In the genomic region with DNA sequence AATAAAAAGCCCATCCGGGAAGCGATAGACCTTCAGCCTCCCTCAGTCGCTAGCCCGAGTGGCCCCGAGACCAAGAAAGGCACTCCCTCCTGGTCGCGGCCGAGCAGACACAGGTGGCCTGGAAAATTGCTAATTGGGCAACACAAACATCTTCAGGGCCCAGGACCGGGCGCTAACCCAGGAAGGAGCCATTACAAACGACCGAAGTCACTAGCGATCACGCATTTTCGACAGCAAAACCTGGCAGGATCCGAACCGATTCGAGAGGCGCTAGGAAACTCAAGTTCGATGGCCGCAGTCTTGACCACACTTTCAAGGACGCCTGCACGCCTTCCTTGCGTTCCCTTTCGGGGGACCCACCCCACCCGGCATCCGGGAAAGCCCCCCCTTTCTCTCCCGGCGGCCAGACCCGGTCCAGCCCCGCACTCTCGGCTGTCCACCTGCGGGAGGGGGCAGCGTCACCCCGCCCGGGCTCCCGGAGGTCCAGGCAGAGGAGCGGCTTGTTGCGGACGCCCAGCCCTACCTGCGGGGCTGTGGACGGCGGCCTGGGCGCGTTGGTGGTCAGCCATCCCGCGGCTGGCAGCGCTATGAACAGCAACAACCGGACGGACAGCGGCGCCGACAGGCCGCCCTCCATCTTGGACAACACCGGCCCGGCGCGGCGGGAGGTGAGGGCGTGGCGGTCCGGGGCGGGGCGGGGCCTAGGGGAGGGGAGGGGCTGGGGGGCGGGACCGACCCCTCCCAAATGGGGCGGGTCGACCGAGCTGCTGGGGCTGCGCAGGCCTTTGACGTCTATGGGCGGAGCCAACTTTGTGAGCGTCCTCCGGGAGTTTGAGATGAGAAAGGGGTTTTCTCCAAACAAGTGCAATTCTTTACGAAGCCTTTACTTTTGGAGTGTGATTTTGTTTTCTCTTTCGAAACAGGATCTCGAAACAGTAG, we compare ENCODE assay signal across 8 mouse cellular contexts. TPM values are rescaled to one million over a fixed set of nuclear protein-coding genes. Genes with fewer than 3 reads are reported as not detected.
DNase-seq lines count a peak whose midpoint lies in the region; ATAC-seq lines count a peak whose summit lies in the region.

No protein-coding gene starts in this region.

- peak overlapping the region; percentile 62 for H3K27ac ChIP-seq in embryonic facial prominence, embryonic 13.5 days
- peak overlapping the region; percentile 78 for H3K27ac ChIP-seq in limb, embryonic 12.5 days
- H3K27ac ChIP-seq in midbrain, embryonic 14.5 days (replicated peaks; ENCODE audit: low read depth, low read length): peak overlapping the region; percentile 63

- peak overlapping the region; percentile 79 for H3K4me2 ChIP-seq in embryonic facial prominence, embryonic 13.5 days
- peak overlapping the region; percentile 71 for H3K4me2 ChIP-seq in limb, embryonic 12.5 days
- peak overlapping the region; percentile 69 for H3K4me2 ChIP-seq in midbrain, embryonic 14.5 days (ENCODE audit: low read length)

- H3K36me3 ChIP-seq in embryonic facial prominence, embryonic 13.5 days: peaks cover 9% of the 10 kb centered on the region; the same call in 1 of the 2 replicates
- H3K36me3 ChIP-seq in limb, embryonic 12.5 days: peaks cover 33% of the 10 kb centered on the region
- H3K36me3 ChIP-seq in midbrain, embryonic 14.5 days (ENCODE audit: control insufficient read depth, insufficient read depth, low read length): peaks cover 14% of the 10 kb centered on the region; the same call in 1 of the 2 replicates

- under 1% methylated on average over 60 of the region's 77 CpGs for WGBS in embryonic facial prominence, embryonic 13.5 days
- WGBS in limb, embryonic 12.5 days: under 1% methylated on average over 69 of the region's 77 CpGs
- WGBS in midbrain, embryonic 14.5 days: under 1% methylated on average over 74 of the region's 77 CpGs

- H3K9me3 ChIP-seq in embryonic facial prominence, embryonic 13.5 days: no peaks in the 10 kb centered on the region
- no peaks in the 10 kb centered on the region for H3K9me3 ChIP-seq in limb, embryonic 12.5 days
- H3K9me3 ChIP-seq in midbrain, embryonic 14.5 days (ENCODE audit: control insufficient read depth, low read length): no peaks in the 10 kb centered on the region

- no peaks in the 10 kb centered on the region for H3K27me3 ChIP-seq in embryonic facial prominence, embryonic 13.5 days
- no peaks in the 10 kb centered on the region for H3K27me3 ChIP-seq in limb, embryonic 12.5 days
- H3K27me3 ChIP-seq in midbrain, embryonic 14.5 days (ENCODE audit: control insufficient read depth, insufficient read depth, low read length): no peaks in the 10 kb centered on the region

- peak overlapping the region; percentile 97 for H3K4me3 ChIP-seq in embryonic facial prominence, embryonic 13.5 days
- H3K4me3 ChIP-seq in limb, embryonic 12.5 days (replicated peaks): peak overlapping the region; percentile 94
- H3K4me3 ChIP-seq in midbrain, embryonic 14.5 days (replicated peaks; ENCODE audit: low read depth, low read length): peak overlapping the region; percentile 82

- ATAC-seq in embryonic facial prominence, embryonic 13.5 days (ENCODE audit: insufficient number of reproducible peaks, insufficient read depth, low FRiP score, low TSS enrichment, low read depth): peak; percentile 93
- peak; percentile 87 for ATAC-seq in limb, embryonic 12.5 days (ENCODE audit: insufficient number of reproducible peaks, insufficient read depth, low FRiP score, low TSS enrichment, low read depth)
- peak; percentile 94 for ATAC-seq in midbrain, embryonic 14.5 days (ENCODE audit: low FRiP score, low TSS enrichment)

- H3K4me1 ChIP-seq in embryonic facial prominence, embryonic 13.5 days: 0 out of 2 replicates have a peak, but pooled peaks cover 6% of the 10 kb centered on the region
- H3K4me1 ChIP-seq in limb, embryonic 12.5 days (replicated peaks): peaks cover 7% of the 10 kb centered on the region
- no peaks in the 10 kb centered on the region for H3K4me1 ChIP-seq in midbrain, embryonic 14.5 days (ENCODE audit: control insufficient read depth, insufficient read depth, low read length)

- DNase-seq in 416B (ENCODE audit: low read depth): peak; percentile 91
- DNase-seq in adrenal gland, postnatal 4 days (ENCODE audit: low spot score in 2 of 2): peak; percentile 71 to 82
- peak; percentile 82 for DNase-seq in heart, adult 8-10 months (ENCODE audit: low spot score)
- peak; percentile 85 to 88 for DNase-seq in kidney, adult 8-10 months
- DNase-seq in midbrain, embryonic 14.5 days: peak; percentile 93
- DNase-seq in spleen, adult 12 weeks (ENCODE audit: low spot score): peak; percentile 69

- peak overlapping the region; percentile 85 for H3K9ac ChIP-seq in embryonic facial prominence, embryonic 13.5 days
- peak overlapping the region; percentile 84 for H3K9ac ChIP-seq in limb, embryonic 12.5 days (replicated peaks)
- H3K9ac ChIP-seq in midbrain, embryonic 14.5 days (replicated peaks; ENCODE audit: low read length): peak overlapping the region; percentile 81

RNA-seq across cellular contexts. Expression of a gene that starts 12.1 kb away (rescaled TPM):
- total RNA-seq in adrenal gland, postnatal 4 days (2021): 100 to 1,000 TPM; 148 to 160 TPM
- 75.7 and 86.2 TPM in 2 replicates for polyA plus RNA-seq in embryonic facial prominence, embryonic 13.5 days (2015; fragmentation: Nextera tagmentation; extraction: Ambion mirVana)
- 100 to 1,000 TPM in 2 of 4 experiments, 10 to 100 TPM in 2; 94.3 to 115 (median 102) TPM for total RNA-seq in heart, adult 8-10 months (2022)
- polyA plus RNA-seq in limb, embryonic 12.5 days (2016; fragmentation: Nextera tagmentation; extraction: Ambion mirVana): 60.8 and 68.1 TPM in 2 replicates
- polyA plus RNA-seq in midbrain, embryonic 14.5 days (2014; fragmentation: Nextera tagmentation; extraction: Ambion mirVana): 39.4 and 48.1 TPM in 2 replicates

RNA-seq across cellular contexts. Expression of a gene that starts 12.2 kb away (rescaled TPM):
- total RNA-seq in adrenal gland, postnatal 4 days (2021): 10 to 100 TPM; 32.1 TPM
- polyA plus RNA-seq in embryonic facial prominence, embryonic 13.5 days (2015; fragmentation: Nextera tagmentation; extraction: Ambion mirVana): 44.0 and 52.2 TPM in 2 replicates
- total RNA-seq in heart, adult 8-10 months (2022): 10 to 100 TPM; 10.3 to 15.9 (median 13.5) TPM
- 46.9 and 49.2 TPM in 2 replicates for polyA plus RNA-seq in limb, embryonic 12.5 days (2016; fragmentation: Nextera tagmentation; extraction: Ambion mirVana)
- polyA plus RNA-seq in midbrain, embryonic 14.5 days (2014; fragmentation: Nextera tagmentation; extraction: Ambion mirVana): 51.9 and 54.7 TPM in 2 replicates

RNA-seq across cellular contexts. Expression of a gene that starts 51.8 kb away (rescaled TPM):
- total RNA-seq in adrenal gland, postnatal 4 days (2021): under 1 TPM; 0.25 to 0.42 TPM
- polyA plus RNA-seq in embryonic facial prominence, embryonic 13.5 days (2015; fragmentation: Nextera tagmentation; extraction: Ambion mirVana): 0.13 and 0.18 TPM in 2 replicates
- total RNA-seq in heart, adult 8-10 months (2022): under 1 TPM; 0.14 to 0.26 (median 0.23) TPM
- 0.29 TPM in 2 replicates for polyA plus RNA-seq in limb, embryonic 12.5 days (2016; fragmentation: Nextera tagmentation; extraction: Ambion mirVana)
- 0.13 TPM in 2 replicates for polyA plus RNA-seq in midbrain, embryonic 14.5 days (2014; fragmentation: Nextera tagmentation; extraction: Ambion mirVana)

RNA-seq across cellular contexts. Expression of a gene that starts 54.7 kb away (rescaled TPM):
- 10 to 100 TPM; 34.0 to 39.2 TPM for total RNA-seq in adrenal gland, postnatal 4 days (2021)
- 62.4 and 66.4 TPM in 2 replicates for polyA plus RNA-seq in embryonic facial prominence, embryonic 13.5 days (2015; fragmentation: Nextera tagmentation; extraction: Ambion mirVana)
- total RNA-seq in heart, adult 8-10 months (2022): 10 to 100 TPM; 10.1 to 14.0 (median 13.7) TPM
- polyA plus RNA-seq in limb, embryonic 12.5 days (2016; fragmentation: Nextera tagmentation; extraction: Ambion mirVana): 69.5 and 74.9 TPM in 2 replicates
- 24.6 and 33.4 TPM in 2 replicates for polyA plus RNA-seq in midbrain, embryonic 14.5 days (2014; fragmentation: Nextera tagmentation; extraction: Ambion mirVana)

Comparison
In these comparisons a context has a peak if more than half of its experiments do, and no peak if none do; other contexts are left out.
1. Peak in every context shown above with its lines: DNase-seq, ATAC-seq, H3K4me3 ChIP-seq and H3K27ac ChIP-seq.